Mouse (Mus musculus): ENCODE results near the gene 4632433K11Rik. TPM values are rescaled to one million over a fixed set of nuclear protein-coding genes. Genes with fewer than 3 reads are reported as not detected.

Gene 4632433K11Rik
- total RNA-seq, 2 experiments from 2014 or later: not detected

DNA sequence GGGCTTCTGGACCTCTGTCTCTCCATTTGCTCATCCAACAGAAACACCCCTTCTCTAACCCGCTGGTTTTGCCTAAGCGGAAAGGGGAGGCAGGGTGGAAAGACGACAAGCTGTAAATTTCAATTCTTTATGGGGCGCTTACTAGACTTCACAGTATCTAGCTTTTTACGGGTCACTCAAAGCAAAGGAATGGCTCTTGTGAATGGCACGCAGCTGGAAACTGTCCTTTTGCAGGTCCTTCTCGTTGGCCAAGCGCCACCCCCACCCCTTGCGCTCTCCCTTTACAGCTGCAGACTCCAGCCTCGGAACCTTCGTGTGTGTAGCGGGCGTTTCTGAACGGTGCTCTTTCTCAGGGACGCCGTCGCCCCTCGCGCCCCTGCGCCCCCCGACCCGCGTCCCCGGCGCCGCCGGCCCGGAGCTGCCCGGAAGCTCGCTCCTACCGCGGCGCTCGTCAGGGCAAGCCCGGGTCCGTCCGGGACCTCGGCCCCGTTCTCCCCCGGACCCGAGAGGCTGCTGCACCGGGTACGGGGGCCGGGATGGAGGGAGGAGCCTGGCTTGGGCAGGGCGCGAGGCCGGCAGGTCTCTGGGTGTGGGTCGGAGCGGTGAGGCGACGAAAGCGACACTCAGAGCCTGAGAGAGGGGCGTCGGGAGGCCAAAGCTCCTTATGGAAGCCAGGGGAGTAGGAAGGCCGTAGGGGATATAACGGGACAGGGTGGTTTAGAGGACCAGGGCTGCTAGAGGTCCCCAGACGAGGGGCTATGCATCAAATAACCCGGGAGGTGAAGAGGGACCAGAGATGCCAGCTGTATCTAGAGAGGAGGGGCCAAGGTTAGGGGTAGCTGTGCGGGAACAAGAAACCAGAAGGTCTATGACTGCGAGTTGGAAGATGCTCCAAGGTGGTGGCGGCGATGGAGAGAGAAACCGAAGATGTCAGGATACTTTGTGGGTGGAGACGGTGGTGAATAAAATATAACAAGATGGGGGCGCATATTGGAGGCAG is 17.6 kb downstream of the 4632433K11Rik start, which contains the start of gene Zfp580:
Gene Zfp580 (plus strand): TSS at position 346 of the 1,000 bp plus-strand sequence.
- DNase-seq (ENCODE audit: extremely low spot score in 1 of 2, low spot score in 2 of 2): peak in 1 of 2 experiments; percentile 88
- intact Hi-C loops (cut with DNase I): no loop called here

DNA sequence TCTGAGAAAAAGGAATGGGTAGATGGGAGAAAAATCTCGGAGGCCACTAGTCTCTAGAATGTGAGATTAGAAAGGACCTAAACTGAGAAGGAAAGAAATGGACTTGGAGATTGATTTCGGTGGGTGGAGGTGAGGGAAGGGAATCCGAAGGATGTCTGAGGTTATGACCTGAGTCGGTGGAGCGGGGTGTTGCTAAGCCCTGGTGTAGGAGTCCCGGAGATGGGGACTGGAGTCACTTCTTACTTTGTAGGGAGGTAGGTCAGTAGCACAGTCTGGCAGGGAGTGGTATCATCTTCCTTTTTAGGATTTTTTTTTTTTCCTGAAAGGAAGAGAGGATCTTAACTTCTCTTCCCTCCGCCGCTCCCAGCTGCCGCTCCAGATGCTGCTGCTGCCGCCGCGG is 18.5 kb downstream of the 4632433K11Rik start:
- intact Hi-C loops (cut with DNase I): no loop called here
- no peak for DNase-seq (ENCODE audit: extremely low spot score in 1 of 2, low spot score in 2 of 2)

DNA sequence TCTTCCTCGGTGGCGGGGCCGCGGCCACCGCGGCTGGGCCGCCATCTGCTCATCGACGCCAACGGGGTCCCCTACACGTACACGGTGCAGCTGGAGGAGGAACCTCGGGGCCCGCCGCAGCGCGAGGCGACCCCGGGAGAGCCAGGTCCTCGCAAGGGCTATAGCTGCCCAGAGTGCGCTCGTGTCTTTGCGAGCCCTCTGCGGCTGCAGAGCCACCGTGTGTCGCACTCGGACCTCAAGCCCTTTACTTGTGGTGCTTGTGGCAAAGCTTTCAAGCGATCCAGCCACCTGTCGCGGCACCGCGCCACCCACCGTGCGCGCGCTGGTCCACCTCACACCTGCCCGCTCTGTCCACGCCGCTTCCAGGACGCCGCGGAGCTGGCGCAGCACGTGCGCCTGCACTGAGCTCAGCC is 19.0 kb downstream of the 4632433K11Rik start:
- intact Hi-C loops (cut with DNase I): no loop called here
- DNase-seq (ENCODE audit: extremely low spot score in 1 of 2, low spot score in 2 of 2): peak in 1 of 2 experiments; percentile 61

DNA sequence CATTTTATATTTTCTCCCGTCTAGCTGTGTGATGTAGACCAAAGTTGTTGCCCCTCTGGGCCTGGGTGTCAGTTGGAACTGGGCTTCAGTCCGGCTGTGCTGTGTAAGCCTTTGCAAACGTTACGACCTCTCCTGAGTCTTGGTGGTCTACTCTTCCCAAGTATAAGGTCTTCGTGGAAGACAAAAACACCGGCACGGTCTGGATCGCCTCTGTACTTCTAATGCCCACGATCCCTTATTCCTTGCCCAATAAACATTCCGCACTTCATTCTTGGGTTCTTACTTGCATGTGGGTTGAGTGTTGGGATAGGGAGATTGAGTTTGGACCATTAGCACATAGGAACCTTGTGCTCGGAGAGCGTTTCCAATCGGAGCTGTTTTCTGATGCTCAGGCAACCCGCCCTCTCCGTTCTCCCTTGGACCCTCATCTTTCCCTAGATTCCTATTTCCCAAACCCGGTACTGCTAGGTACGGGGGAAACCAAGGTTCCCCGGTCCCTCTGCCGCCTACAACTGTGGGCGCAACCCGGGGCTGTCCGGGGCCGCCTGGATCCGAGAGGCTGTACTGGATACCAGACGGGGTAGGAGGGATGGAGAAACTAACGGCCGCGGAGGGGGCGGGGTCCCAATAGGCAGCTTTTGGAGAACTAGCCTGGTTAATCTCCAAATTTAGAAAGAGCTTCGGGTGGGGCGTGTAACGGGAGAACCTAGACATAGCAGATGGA is 19.7 kb downstream of the 4632433K11Rik start:
- intact Hi-C loops (cut with DNase I): no loop called here
- DNase-seq (ENCODE audit: extremely low spot score in 1 of 2, low spot score in 2 of 2): peak in 1 of 2 experiments; percentile 67

DNA sequence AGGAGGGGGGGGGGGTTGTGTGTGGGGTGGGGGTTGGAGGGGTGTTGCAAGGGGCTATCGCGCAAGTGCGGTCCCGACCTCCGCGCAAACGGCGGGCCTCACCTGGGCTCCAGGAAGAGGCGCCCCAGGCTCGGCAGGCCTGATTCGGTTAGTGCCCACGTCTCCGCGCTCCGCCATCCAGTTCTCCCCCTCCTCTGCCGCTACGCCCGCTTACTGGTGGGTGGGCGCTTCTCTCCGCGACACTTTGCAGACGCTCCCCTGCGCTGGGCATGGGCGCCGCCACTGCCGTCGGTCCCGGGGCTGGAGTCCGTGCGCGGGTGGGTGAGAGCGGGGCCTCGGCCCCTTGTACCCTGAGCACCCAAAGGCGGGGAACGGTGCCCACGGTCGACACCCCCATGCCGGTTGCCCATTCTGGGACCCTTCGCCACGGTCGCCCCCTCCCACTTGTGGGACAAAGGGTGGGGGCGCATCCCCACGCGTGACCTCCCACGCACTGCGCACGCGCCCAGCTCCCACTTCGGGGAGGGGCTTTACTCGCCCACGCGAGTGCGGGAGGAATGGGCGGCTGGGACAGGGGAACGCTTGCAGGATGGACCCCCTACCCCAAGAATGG is 22.8 kb downstream of the 4632433K11Rik start:
- DNase-seq (ENCODE audit: extremely low spot score in 1 of 2, low spot score in 2 of 2): peak; percentile 59 to 87
- intact Hi-C loops (cut with DNase I): no loop called here

DNA sequence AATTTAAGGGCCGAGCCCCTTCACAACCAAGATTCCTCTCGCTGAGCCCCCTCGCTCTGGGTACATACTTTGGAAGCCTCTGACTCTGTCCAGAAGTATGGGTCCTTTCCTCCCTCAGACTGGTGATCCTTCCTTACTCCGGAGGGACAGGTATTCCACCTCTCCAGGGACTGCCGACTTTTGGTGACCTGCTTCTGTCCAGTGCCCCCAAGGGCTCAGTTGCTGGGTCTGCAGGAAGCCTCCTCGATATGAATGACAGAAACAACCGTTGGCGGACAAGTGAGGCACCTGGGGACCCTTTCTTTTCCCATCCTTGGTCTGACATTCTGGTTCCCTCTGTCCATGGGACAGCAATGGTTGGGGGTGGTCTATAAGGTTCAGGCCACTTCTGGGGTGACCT is 23.5 kb downstream of the 4632433K11Rik start:
- intact Hi-C loops (cut with DNase I): no loop called here

DNA sequence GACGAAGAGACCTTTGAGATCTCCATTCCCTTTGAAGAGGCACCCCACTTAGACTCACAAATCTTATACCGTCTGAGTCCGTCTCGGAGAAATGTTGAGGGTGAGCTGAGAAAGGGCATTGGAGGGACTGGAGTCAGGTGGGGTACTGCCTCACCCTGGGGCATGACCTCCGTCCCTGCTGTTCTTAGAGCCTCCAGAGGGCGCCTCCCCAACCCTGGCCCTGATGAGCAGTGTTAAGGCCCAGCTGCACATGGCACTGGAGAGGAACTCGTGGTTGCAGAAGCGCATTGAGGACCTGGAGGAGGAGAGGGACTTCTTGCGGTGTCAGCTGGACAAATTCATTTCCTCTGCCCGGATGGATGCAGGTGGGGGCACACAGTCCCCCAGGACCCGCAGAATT is 23.9 kb downstream of the 4632433K11Rik start:
- intact Hi-C loops (cut with DNase I): no loop called here
- DNase-seq (ENCODE audit: extremely low spot score in 1 of 2, low spot score in 2 of 2): no peak

More for the DNA sequence above, 23.5 kb downstream of the 4632433K11Rik start:
- peak in 1 of 2 experiments; percentile 29 for DNase-seq (ENCODE audit: extremely low spot score in 1 of 2, low spot score in 2 of 2)

DNA sequence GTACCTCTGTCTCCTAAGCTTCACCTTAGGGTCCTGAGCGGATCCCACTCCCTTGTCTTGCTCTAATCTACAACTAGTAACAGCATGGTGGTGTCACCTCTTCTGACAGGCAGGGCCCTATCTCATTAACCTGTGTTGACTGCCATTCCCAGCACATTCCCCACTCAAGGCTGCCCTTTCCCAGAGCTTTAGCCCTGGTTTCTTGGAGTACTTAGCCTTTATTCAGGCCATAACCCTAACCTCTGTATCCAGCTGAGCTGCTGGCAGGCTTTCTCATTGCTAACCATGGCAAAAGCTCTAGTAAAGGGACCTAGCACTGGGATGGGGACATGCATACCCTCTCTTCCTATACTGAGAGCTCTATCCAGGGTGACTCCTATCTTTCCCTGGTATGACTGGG is 24.7 kb downstream of the 4632433K11Rik start:
- no peak for DNase-seq (ENCODE audit: extremely low spot score in 1 of 2, low spot score in 2 of 2)
- intact Hi-C loops (cut with DNase I): no loop called here

DNA sequence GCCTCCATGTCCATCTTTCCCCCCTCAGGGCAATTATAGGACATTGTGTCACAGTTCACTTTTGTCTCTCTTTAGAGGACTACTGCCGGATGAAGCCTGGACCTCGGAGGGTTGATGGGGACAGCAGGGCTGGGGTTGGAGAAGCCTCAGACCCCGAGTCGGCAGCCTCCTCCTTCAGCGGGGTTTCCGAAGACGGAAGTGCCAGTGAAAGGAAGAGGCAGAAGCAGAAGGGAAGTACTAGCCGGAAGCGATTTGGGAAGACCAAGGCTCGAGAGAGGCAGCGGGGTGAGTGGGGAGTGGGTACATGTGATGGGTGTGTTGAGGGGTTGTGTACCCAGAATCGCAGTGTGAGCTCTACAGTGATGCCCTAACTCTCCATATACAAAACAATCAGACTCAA is 25.5 kb downstream of the 4632433K11Rik start:
- intact Hi-C loops (cut with DNase I): no loop called here
- no peak for DNase-seq (ENCODE audit: extremely low spot score in 1 of 2, low spot score in 2 of 2)

DNA sequence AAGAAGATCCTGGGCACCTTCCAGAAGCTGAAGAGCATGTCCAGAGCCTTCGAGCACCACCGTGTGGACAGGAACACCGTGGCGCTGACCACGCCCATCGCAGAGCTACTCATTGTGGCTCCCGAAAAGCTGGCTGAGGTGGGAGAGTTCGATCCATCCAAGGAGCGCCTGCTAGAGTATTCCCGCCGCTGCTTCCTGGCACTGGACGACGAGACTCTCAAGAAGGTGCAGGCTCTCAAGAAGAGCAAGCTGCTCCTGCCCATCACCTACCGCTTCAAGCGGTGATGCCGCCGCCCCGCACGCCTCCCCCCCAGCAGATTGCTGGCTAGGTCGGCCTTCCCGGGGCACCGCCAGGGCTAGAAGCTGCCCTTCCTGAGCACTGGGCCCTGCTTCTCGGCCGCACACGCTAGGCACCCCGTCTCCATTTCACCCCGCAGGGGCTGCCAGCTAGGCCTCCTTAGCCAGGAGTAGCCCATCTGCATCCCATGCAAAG is 26.4 kb downstream of the 4632433K11Rik start:
- DNase-seq (ENCODE audit: extremely low spot score in 1 of 2, low spot score in 2 of 2): peak; percentile 78 to 91
- intact Hi-C loops (cut with DNase I): no loop called here

DNA sequence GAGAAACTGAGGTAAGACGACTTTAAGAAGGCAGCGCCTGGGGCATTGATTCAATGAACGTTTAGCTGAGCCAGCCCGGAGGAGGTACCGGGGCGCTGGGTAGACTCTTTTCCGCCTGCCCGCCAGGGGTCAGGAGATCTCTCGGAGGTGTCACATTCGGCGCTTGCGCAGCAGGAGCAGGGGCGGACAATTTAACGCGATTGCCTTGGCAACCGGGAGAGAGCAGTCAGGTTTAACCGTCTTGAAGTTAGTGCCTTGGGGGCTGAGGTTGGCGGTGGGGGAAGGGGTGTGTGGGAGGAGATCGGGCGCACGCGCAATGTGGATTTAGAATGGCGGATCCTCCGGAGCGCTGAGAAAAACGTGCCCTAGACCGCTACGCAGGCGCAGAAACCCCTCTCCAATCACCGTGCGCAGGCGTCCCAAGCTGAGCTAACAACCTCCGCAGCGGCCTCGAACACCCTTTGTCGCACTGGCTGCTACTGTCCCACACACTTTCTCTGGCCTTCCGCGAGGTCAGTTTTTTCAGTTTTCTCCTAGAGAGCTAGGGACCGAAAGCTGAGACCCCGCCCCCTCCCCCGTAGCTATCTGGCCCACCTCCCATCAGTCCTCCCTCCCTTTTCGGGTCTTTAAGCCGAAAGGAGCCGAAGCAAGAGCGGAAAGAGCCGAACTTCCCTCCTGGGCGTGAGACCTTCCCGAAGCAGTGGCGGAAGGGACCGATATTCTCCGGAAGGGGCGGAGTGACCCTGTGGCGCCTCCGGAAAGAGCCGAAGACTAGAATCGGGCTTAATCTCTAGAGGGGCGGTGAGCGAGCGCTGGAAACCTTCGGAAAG is 27.2 kb downstream of the 4632433K11Rik start:
- DNase-seq (ENCODE audit: extremely low spot score in 1 of 2, low spot score in 2 of 2): peak; percentile 99
- intact Hi-C loops (cut with DNase I): no loop called here

DNA sequence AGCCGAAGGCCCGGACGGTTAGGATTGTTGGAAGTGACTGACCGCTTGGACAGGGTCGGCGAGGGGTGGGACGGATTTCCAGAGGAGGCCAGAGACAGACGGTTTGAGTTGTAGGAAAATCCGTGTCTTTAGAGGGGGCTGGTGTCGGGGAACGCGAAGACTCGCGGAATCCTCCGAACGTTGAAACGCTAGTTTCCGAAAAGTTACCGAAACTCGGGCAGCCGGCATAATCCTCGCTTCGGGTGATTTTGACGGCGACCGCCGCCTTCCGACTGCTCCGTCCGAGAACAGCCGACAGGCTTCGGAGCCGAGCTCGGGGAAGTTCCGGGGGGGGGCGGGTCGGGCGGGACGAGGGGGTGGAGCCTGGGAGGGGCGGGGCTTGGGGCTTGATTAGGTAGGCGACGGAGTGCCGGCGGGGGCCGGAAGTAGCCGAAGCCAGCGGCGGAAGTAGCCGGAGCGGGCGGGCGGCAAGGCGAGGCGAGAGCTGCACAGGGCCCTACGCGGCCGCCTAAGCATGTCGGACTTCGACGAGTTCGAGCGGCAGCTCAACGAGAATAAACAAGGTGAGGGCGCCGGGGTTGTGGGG is 27.9 kb downstream of the 4632433K11Rik start, which contains the start of gene U2af2:
Gene U2af2 (plus strand): TSS at position 370 of the 586 bp plus-strand sequence.
- intact Hi-C loops (cut with DNase I): loop anchor here (2.0 kb wide), 1 partner anchor 19 kb away; the partner anchor contains the start of gene Epn1
- DNase-seq (ENCODE audit: extremely low spot score in 1 of 2, low spot score in 2 of 2): peak; percentile 89 to 98

DNA sequence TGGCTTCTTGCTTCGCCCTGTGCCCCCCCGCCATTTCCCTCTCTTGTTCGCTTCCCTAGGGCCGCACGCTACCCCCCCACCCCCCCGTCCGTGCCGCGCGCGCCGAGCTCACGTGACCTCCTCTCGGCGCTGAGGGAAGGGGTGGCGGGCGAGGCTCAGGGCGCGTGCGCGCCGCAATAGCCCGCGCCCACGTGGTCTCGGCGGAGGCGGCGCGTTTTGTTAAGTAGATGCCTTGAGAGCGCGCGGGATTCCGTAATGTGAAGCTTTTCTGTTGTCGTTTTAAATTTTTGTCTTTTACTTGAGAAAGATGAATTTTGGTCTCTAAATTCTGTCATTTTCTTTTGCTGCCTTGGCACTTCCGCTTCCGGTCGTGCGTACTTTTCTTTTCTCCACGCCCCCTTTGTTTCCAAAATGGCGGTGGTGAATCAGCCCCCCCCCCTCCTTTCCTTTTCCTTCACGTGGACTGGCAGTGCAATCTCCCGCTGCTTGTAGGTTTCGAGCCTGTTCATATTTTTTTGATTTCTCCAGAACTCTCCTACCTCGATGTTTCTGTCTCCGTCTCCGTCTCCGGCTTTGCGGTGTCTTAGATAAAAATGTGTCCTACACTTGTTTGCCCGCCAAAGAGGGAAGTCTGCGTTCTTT is 28.6 kb downstream of the 4632433K11Rik start:
- intact Hi-C loops (cut with DNase I): loop anchor here (2.0 kb wide), 1 partner anchor 18 kb away; the partner anchor contains the start of gene Epn1
- no peak for DNase-seq (ENCODE audit: extremely low spot score in 1 of 2, low spot score in 2 of 2)

DNA sequence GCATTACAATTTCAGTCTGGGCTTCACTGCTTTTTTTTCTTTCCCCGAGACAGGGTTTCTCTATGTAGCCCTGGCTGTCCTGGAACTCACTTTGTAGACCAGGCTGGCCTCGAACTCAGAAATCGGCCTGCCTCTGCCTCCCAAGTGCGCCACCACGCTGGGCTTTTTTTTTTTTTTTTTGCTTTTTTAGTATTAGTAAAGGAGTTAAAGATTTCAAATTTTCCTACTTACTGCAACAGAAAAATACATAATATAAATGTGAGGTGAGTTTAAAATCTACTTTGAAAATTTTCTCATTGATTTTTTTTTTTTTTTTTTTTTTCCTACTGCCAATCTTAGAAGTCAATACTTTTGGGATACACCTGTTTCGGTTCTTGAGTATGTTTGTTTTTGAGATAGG is 31.0 kb downstream of the 4632433K11Rik start:
- intact Hi-C loops (cut with DNase I): no loop called here
- DNase-seq (ENCODE audit: extremely low spot score in 1 of 2, low spot score in 2 of 2): no peak

DNA sequence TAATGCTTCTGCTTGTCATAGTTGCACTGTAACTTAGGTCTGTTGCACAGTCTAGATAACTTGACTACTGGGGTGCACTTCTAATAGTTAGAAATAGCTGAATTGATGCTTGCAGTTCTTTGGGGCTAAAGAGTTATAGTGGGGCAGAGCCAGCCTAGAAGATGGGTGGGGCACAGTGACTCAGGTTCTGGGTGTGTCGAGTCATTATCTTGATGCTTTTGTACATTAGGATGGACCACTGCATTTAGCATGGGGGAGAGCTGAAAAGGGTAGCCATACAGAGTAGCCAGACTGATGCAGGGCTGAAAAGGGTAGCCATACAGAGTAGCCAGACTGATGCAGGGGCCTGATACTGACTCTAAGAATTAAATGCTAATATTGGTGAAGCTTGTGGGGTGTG is 39.7 kb downstream of the 4632433K11Rik start:
- intact Hi-C loops (cut with DNase I): no loop called here
- no peak for DNase-seq (ENCODE audit: extremely low spot score in 1 of 2, low spot score in 2 of 2)

DNA sequence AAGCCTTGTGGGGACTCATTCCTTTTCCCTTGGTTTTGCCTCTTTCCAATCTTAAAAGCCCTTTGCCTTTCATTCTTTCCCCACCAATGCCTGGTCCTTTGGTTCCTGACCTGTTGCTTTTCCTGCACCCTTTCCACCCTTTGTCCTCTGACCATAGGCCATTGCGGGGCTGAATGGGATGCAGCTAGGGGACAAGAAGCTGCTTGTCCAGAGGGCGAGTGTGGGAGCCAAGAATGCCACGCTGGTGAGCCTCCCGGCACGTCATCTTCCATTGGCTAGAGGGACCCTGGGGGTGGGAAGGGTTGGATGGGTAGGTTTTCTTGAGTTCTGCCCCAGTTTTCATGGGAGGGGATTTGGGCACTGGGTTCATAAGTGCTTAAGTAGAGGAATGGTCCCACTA is 41.1 kb downstream of the 4632433K11Rik start:
- DNase-seq (ENCODE audit: extremely low spot score in 1 of 2, low spot score in 2 of 2): no peak
- intact Hi-C loops (cut with DNase I): no loop called here

DNA sequence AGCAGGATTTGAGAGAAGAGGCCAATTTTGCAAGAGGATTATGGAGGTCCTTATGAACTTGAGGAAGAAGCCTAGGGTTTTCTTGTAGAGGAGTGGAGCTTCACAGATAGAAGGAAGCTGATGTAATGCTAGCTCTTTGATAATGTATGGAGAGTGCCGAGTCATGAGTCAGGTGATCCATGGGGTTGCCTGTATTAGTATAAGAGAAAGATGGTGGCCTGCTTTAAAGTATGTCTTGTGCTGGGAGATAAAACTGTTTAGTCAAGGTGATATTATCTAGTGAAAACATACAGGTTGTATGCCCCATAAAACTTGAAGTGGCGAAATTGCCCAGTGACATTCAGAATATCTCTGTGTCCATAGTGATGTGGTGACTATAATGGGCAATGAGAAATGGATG is 43.0 kb downstream of the 4632433K11Rik start:
- intact Hi-C loops (cut with DNase I): no loop called here

More for the DNA sequence above, 43.0 kb downstream of the 4632433K11Rik start:
- no peak for DNase-seq (ENCODE audit: extremely low spot score in 1 of 2, low spot score in 2 of 2)
